Mouse (Mus musculus): Measurements from ENCODE around the gene Tbx6. TPM values are rescaled to one million over a fixed set of nuclear protein-coding genes. Genes with fewer than 3 reads are reported as not detected.

The Tbx6 gene
- polyA plus RNA-seq, 2 experiments = 0.41 to 2.0 TPM

- peaks cover 18% of the 10 kb centered on the region; the same call in 1 of the 2 replicates for H3K36me3 ChIP-seq (ENCODE audit: control insufficient read depth, insufficient read depth, low read length)
- no peaks in the 10 kb centered on the region for H3K9me3 ChIP-seq (ENCODE audit: control insufficient read depth, low read length)
- no peak overlapping the region for H3K9ac ChIP-seq (ENCODE audit: low read depth, low read length, severe bottlenecking)
- no peak for TF ChIP-seq POLR2A (IDR thresholded peaks at IDR 0.05; ENCODE audit: borderline replicate concordance, extremely low read depth, insufficient read depth, insufficient read length)
- no peaks in the 10 kb centered on the region for H3K27me3 ChIP-seq (ENCODE audit: control insufficient read depth, insufficient read depth, low read length)
- no peak overlapping the region for H3K4me3 ChIP-seq (replicated peaks; ENCODE audit: low read length)
- H3K27ac ChIP-seq (replicated peaks; ENCODE audit: low read depth, low read length) = no peak overlapping the region
- DNase-seq (ENCODE audit: low spot score) (no peak), ATAC-seq (ENCODE audit: low FRiP score, low read depth) (no peak)
- H3K4me1 ChIP-seq (ENCODE audit: control insufficient read depth, insufficient read depth, low read length) = peaks cover 14% of the 10 kb centered on the region
- H3K4me2 ChIP-seq (replicated peaks; ENCODE audit: low read depth, low read length, severe bottlenecking) = no peak overlapping the region
- 71% methylated on average over 6 of the region's 6 CpGs for WGBS
Measured at GRCm38 (mm10) chr7:126806956-126807355, 25.7 kb downstream of the Tbx6 start.

- no peak for DNase-seq (ENCODE audit: low spot score)
- Histone ChIP-seq H3K27me3 (ENCODE audit: control insufficient read depth, insufficient read depth, low read length) (no peaks in the 10 kb centered on the region), H3K4me3 (replicated peaks; ENCODE audit: low read length) (no peak overlapping the region), H3K36me3 (ENCODE audit: control insufficient read depth, insufficient read depth, low read length) (peaks cover 16% of the 10 kb centered on the region; the same call in 1 of the 2 replicates), H3K9ac (ENCODE audit: low read depth, low read length, severe bottlenecking) (peak overlapping the region; percentile 74; the same call in 1 of the 2 replicates), H3K4me1 (ENCODE audit: control insufficient read depth, insufficient read depth, low read length) (peaks cover 14% of the 10 kb centered on the region), H3K27ac (replicated peaks; ENCODE audit: low read depth, low read length) (peak overlapping the region; percentile 26; the same call in 1 of the 2 replicates), H3K4me2 (replicated peaks; ENCODE audit: low read depth, low read length, severe bottlenecking) (peak overlapping the region; percentile 78), H3K9me3 (ENCODE audit: control insufficient read depth, low read length) (no peaks in the 10 kb centered on the region)
- WGBS = 78% methylated on average over 4 of the region's 4 CpGs
- no peak for ATAC-seq (ENCODE audit: low FRiP score, low read depth)
- TF ChIP-seq POLR2A (IDR thresholded peaks at IDR 0.05; ENCODE audit: borderline replicate concordance, extremely low read depth, insufficient read depth, insufficient read length) = no peak
Measured at GRCm38 (mm10) chr7:126807405-126807804, 26.1 kb downstream of the Tbx6 start.

GRCm38 (mm10) chr7:126808703-126809455, 27.6 kb downstream of the Tbx6 start:
- Histone ChIP-seq H3K9ac (ENCODE audit: low read depth, low read length, severe bottlenecking) (peak overlapping the region; percentile 74), H3K4me3 (replicated peaks; ENCODE audit: low read length) (peak overlapping the region; percentile 59), H3K4me1 (ENCODE audit: control insufficient read depth, insufficient read depth, low read length) (peaks cover 14% of the 10 kb centered on the region), H3K27me3 (ENCODE audit: control insufficient read depth, insufficient read depth, low read length) (no peaks in the 10 kb centered on the region), H3K27ac (replicated peaks; ENCODE audit: low read depth, low read length) (peak overlapping the region; percentile 45), H3K9me3 (ENCODE audit: control insufficient read depth, low read length) (no peaks in the 10 kb centered on the region), H3K4me2 (replicated peaks; ENCODE audit: low read depth, low read length, severe bottlenecking) (peak overlapping the region; percentile 78), H3K36me3 (ENCODE audit: control insufficient read depth, insufficient read depth, low read length) (peaks cover 5% of the 10 kb centered on the region; the same call in 1 of the 2 replicates)
- DNase-seq (ENCODE audit: low spot score) (peak; percentile 93), ATAC-seq (ENCODE audit: low FRiP score, low read depth) (peak; percentile 96)
- TF ChIP-seq POLR2A (IDR thresholded peaks at IDR 0.05; ENCODE audit: borderline replicate concordance, extremely low read depth, insufficient read depth, insufficient read length) = 0 out of 2 replicates have a peak, but pooled peaks have one; percentile 17
- under 1% methylated on average over 40 of the region's 43 CpGs for WGBS

GRCm38 (mm10) chr7:126809723-126810369, 28.6 kb downstream of the Tbx6 start:
- Histone ChIP-seq H3K4me2 (replicated peaks; ENCODE audit: low read depth, low read length, severe bottlenecking) (peak overlapping the region; percentile 78), H3K9me3 (ENCODE audit: control insufficient read depth, low read length) (no peaks in the 10 kb centered on the region), H3K4me3 (replicated peaks; ENCODE audit: low read length) (peak overlapping the region; percentile 59), H3K36me3 (ENCODE audit: control insufficient read depth, insufficient read depth, low read length) (no peaks in the 10 kb centered on the region), H3K9ac (ENCODE audit: low read depth, low read length, severe bottlenecking) (peak overlapping the region; percentile 74; the same call in 1 of the 2 replicates), H3K27me3 (ENCODE audit: control insufficient read depth, insufficient read depth, low read length) (no peaks in the 10 kb centered on the region), H3K4me1 (ENCODE audit: control insufficient read depth, insufficient read depth, low read length) (peaks cover 14% of the 10 kb centered on the region), H3K27ac (replicated peaks; ENCODE audit: low read depth, low read length) (no peak overlapping the region)
- TF ChIP-seq POLR2A (IDR thresholded peaks at IDR 0.05; ENCODE audit: borderline replicate concordance, extremely low read depth, insufficient read depth, insufficient read length) = no peak
- 60% methylated on average over 5 of the region's 5 CpGs for WGBS
- ATAC-seq (ENCODE audit: low FRiP score, low read depth) (no peak), DNase-seq (ENCODE audit: low spot score) (no peak)

GRCm38 (mm10) chr7:126815726-126816222, 34.5 kb downstream of the Tbx6 start:
- no peak for ATAC-seq (ENCODE audit: low FRiP score, low read depth)

More at GRCm38 (mm10) chr7:126815726-126816222, 34.5 kb downstream of the Tbx6 start:
- Histone ChIP-seq H3K9ac (ENCODE audit: low read depth, low read length, severe bottlenecking) (no peak overlapping the region), H3K4me1 (ENCODE audit: control insufficient read depth, insufficient read depth, low read length) (no peaks in the 10 kb centered on the region), H3K27me3 (ENCODE audit: control insufficient read depth, insufficient read depth, low read length) (no peaks in the 10 kb centered on the region), H3K9me3 (ENCODE audit: control insufficient read depth, low read length) (no peaks in the 10 kb centered on the region), H3K4me3 (replicated peaks; ENCODE audit: low read length) (no peak overlapping the region), H3K4me2 (replicated peaks; ENCODE audit: low read depth, low read length, severe bottlenecking) (no peak overlapping the region), H3K36me3 (ENCODE audit: control insufficient read depth, insufficient read depth, low read length) (no peaks in the 10 kb centered on the region), H3K27ac (replicated peaks; ENCODE audit: low read depth, low read length) (no peak overlapping the region)
- TF ChIP-seq POLR2A (IDR thresholded peaks at IDR 0.05; ENCODE audit: borderline replicate concordance, extremely low read depth, insufficient read depth, insufficient read length) = no peak
- 64% methylated on average over 8 of the region's 8 CpGs for WGBS
- no peak for DNase-seq (ENCODE audit: low spot score)
